Mouse (Mus musculus) testis, adult 2 months (tissue): Measurements from ENCODE around the gene Pex5. TPM values are rescaled to one million over a fixed set of nuclear protein-coding genes. Genes with fewer than 3 reads are reported as not detected.

Experiments used
- H3K27ac ChIP-seq: fragments of 200-500 bp; 2 replicates; pipeline ENCODE4 v1.5.1; 2012; ENCODE audit warnings: low read depth, low read length; ENCODE audit not compliant: control insufficient read depth, insufficient read depth
- H3K27me3 ChIP-seq: fragments of 200-500 bp; 2 replicates; pipeline ENCODE4 v1.6.1; 2012; ENCODE audit warnings: mild to moderate bottlenecking, low read length, moderate library complexity; ENCODE audit not compliant: control insufficient read depth, insufficient read depth
- H3K36me3 ChIP-seq: fragments of 200-500 bp; 2 replicates; pipeline ENCODE4 v1.6.1; 2012; ENCODE audit warnings: mild to moderate bottlenecking, low read length; ENCODE audit not compliant: control insufficient read depth, insufficient read depth
- H3K4me1 ChIP-seq: fragments of 200-500 bp; 2 replicates; pipeline ENCODE4 v1.6.1; 2012; ENCODE audit warnings: low read length; ENCODE audit not compliant: control insufficient read depth, insufficient read depth
- H3K4me3 ChIP-seq: fragments of 200-500 bp; 2 replicates; pipeline ENCODE4 v1.5.1; 2012; ENCODE audit warnings: low read depth, mild to moderate bottlenecking, low read length, moderate library complexity, mixed read lengths; ENCODE audit not compliant: control insufficient read depth
- CTCF ChIP-seq: fragments of 200-500 bp; IDR thresholded peaks from 2 replicates; pipeline ENCODE4 v1.5.1; 2012; ENCODE audit warnings: low read depth, mild to moderate bottlenecking, inconsistent platforms, low read length, moderate library complexity; ENCODE audit not compliant: control insufficient read depth, insufficient read depth, insufficient replicate concordance
- POLR2A ChIP-seq: fragments of 200-500 bp; IDR thresholded peaks from 2 replicates; pipeline ENCODE4 v1.6.1; 2012; ENCODE audit warnings: low read depth, mild to moderate bottlenecking, inconsistent platforms, low read length, moderate library complexity; ENCODE audit not compliant: control insufficient read depth
- polyA plus RNA-seq: library from polyadenylated mRNA; depleted of rRNA; stranded (reverse); fragments of >200 nt; gene quantifications from 2 replicates; pipeline ENCODE4 v1.2.3, GENCODE M21; 2012; rRNA removed

Gene Pex5
- polyA plus RNA-seq, 1 experiment = 33.2 TPM

DNA sequence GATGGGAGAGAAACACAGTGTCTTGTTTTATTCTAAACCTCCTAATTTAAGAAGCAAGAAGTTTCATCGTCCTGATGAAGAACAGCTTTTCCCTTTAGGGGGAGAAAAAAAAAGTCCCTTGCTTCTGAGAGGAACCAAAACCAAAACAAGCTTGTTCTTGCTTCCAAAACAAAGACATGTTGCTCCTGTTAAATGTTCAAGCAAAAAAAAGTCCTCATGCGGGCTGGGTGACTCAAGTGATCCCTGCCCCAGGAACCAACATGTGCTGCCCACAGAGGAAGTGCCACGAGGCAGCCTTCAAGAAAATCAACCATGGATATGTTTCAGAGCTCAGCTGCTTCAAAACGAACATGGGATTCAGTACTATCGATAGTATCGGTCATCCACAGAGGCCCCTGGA is 55.9 kb downstream of the Pex5 start:
- Histone ChIP-seq H3K4me1 (no peaks in the 10 kb centered on the region), H3K4me3 (no peak overlapping the region)

DNA sequence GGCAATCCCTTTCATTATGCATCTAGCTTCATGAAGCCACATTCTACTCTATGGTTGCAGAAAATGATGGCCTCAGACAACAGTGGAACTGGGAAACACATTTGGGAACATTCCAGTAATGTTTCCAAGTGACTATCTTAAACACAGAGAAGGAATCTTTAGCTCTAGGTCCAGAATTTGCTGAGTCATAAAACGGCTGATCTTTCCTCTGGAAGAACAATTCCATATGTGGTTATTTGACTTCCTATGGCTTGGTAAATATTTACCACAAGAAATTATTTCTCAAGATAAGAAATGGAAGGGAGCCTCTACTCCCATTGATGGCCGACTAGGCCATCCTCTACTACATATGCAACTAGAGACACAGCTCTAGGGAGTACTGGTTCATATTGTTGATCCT is 61.6 kb downstream of the Pex5 start:
- Histone ChIP-seq H3K27ac (no peak overlapping the region), H3K27me3 (no peaks in the 10 kb centered on the region), H3K4me1 (no peaks in the 10 kb centered on the region), H3K4me3 (no peak overlapping the region), H3K36me3 (no peaks in the 10 kb centered on the region)
- TF ChIP-seq POLR2A (no peak), CTCF (no peak)

More for the DNA sequence above, 55.9 kb downstream of the Pex5 start:
- H3K27ac ChIP-seq = no peak overlapping the region
- no peaks in the 10 kb centered on the region for H3K36me3 ChIP-seq
- H3K27me3 ChIP-seq = no peaks in the 10 kb centered on the region
- TF ChIP-seq POLR2A (no peak), CTCF (no peak)

Other genes with a start within 250 kb of the Pex5 start
- gene Vmn2r27, start 183.2 kb downstream of the Pex5 start, polyA plus RNA-seq = 0.10 and 0.11 TPM in 2 replicates
- gene Cd163, start 110.4 kb downstream of the Pex5 start, polyA plus RNA-seq = 0.16 and 0.22 TPM in 2 replicates
- gene Clstn3, start 49.7 kb upstream of the Pex5 start, polyA plus RNA-seq = 4.4 and 4.7 TPM in 2 replicates
- 0.64 and 0.89 TPM in 2 replicates for gene C1rl, start 78.0 kb upstream of the Pex5 start, polyA plus RNA-seq
- gene C1ra, start 97.3 kb upstream of the Pex5 start, polyA plus RNA-seq = 4.3 and 5.5 TPM in 2 replicates
- gene C1s1, start 127.3 kb upstream of the Pex5 start, polyA plus RNA-seq = 9.4 and 10.5 TPM in 2 replicates
- 0.05 and 0.06 TPM in 2 replicates for gene C1rb, start 155.2 kb upstream of the Pex5 start, polyA plus RNA-seq
- 0.19 and 0.32 TPM in 2 replicates for gene C1s2, start 221.0 kb upstream of the Pex5 start, polyA plus RNA-seq
- 282 and 286 TPM in 2 replicates for gene Lpcat3, start 248.0 kb upstream of the Pex5 start, polyA plus RNA-seq